Comparison of ENCODE assay signal across 22 mouse cellular contexts in genomic region chrX:61154246-61154645, GRCm38 (mm10). TPM values are rescaled to one million over a fixed set of nuclear protein-coding genes. Genes with fewer than 3 reads are reported as not detected.
DNase-seq lines count a peak whose midpoint lies in the region; ATAC-seq lines count a peak whose summit lies in the region.
"Had no signal": no experiment of that assay in that cellular context is flagged by ENCODE, and none has a peak within 500 bp of the region (broad histone marks: within the 10 kb centered on the region; RNA-seq: fewer than 3 reads in every experiment).

No protein-coding gene starts in this region.

- no peaks in the 10 kb centered on the region for H3K4me1 ChIP-seq in forebrain, embryonic 11.5 days (replicated peaks; ENCODE audit: control insufficient read depth, insufficient read depth, low read length)
- no peaks in the 10 kb centered on the region for H3K4me1 ChIP-seq in forebrain, embryonic 15.5 days
- no peaks in the 10 kb centered on the region for H3K4me1 ChIP-seq in midbrain, embryonic 12.5 days
- no peaks in the 10 kb centered on the region for H3K4me1 ChIP-seq in midbrain, embryonic 11.5 days (ENCODE audit: control insufficient read depth, insufficient read depth, low read length)
- H3K4me1 ChIP-seq: heart, embryonic 12.5 days; heart, embryonic 15.5 days; hindbrain, embryonic 12.5 days; hindbrain, embryonic 15.5 days had no signal

- H3K27ac ChIP-seq in forebrain, embryonic 11.5 days (ENCODE audit: low read depth, low read length) = no peak overlapping the region
- no peak overlapping the region for H3K27ac ChIP-seq in forebrain, embryonic 15.5 days (replicated peaks)
- no peak overlapping the region for H3K27ac ChIP-seq in midbrain, embryonic 12.5 days (replicated peaks)
- no peak overlapping the region for H3K27ac ChIP-seq in midbrain, embryonic 11.5 days (ENCODE audit: low read depth, low read length)
- H3K27ac ChIP-seq: heart, embryonic 15.5 days; hindbrain, embryonic 12.5 days; hindbrain, embryonic 15.5 days had no signal

- WGBS in forebrain, embryonic 11.5 days = 41% methylated on average over 3 of the region's 3 CpGs
- 27% methylated on average over 3 of the region's 3 CpGs for WGBS in forebrain, embryonic 15.5 days
- WGBS in midbrain, embryonic 12.5 days = 41% methylated on average over 3 of the region's 3 CpGs
- WGBS in midbrain, embryonic 11.5 days = 43% methylated on average over 3 of the region's 3 CpGs

- no peak overlapping the region for H3K4me2 ChIP-seq in forebrain, embryonic 11.5 days (ENCODE audit: low read depth, low read length, severe bottlenecking)
- H3K4me2 ChIP-seq in forebrain, embryonic 15.5 days (replicated peaks) = no peak overlapping the region
- H3K4me2 ChIP-seq in midbrain, embryonic 12.5 days (replicated peaks) = no peak overlapping the region
- H3K4me2 ChIP-seq in midbrain, embryonic 11.5 days = no peak overlapping the region
- H3K4me2 ChIP-seq: heart, embryonic 12.5 days; heart, embryonic 15.5 days; hindbrain, embryonic 12.5 days; hindbrain, embryonic 15.5 days had no signal

- ATAC-seq in forebrain, embryonic 11.5 days (replicated peaks; ENCODE audit: low FRiP score) = peak; percentile 80
- no peak; the same call in 1 of the 2 replicates for ATAC-seq in forebrain, embryonic 15.5 days (replicated peaks)
- ATAC-seq in midbrain, embryonic 12.5 days (ENCODE audit: low FRiP score, low read depth) = 0 out of 2 replicates have a peak, but pooled peaks have one; percentile 30
- ATAC-seq in midbrain, embryonic 11.5 days (ENCODE audit: low FRiP score) = no peak
- ATAC-seq: activated CD4-positive, CD25-positive, alpha-beta regulatory T cell, adult 4 months; intestine, postnatal 0 days had no signal

- H3K9me3 ChIP-seq in forebrain, embryonic 11.5 days (ENCODE audit: control insufficient read depth, low read length) = no peaks in the 10 kb centered on the region
- no peaks in the 10 kb centered on the region for H3K9me3 ChIP-seq in forebrain, embryonic 15.5 days
- H3K9me3 ChIP-seq in midbrain, embryonic 12.5 days = no peaks in the 10 kb centered on the region
- no peaks in the 10 kb centered on the region for H3K9me3 ChIP-seq in midbrain, embryonic 11.5 days (ENCODE audit: control insufficient read depth, low read length)
- H3K9me3 ChIP-seq: heart, embryonic 12.5 days; heart, embryonic 15.5 days; hindbrain, embryonic 12.5 days; hindbrain, embryonic 15.5 days had no signal

- no peak overlapping the region for H3K9ac ChIP-seq in forebrain, embryonic 11.5 days (ENCODE audit: low read length)
- H3K9ac ChIP-seq in forebrain, embryonic 15.5 days (replicated peaks) = no peak overlapping the region
- no peak overlapping the region for H3K9ac ChIP-seq in midbrain, embryonic 12.5 days (replicated peaks)
- H3K9ac ChIP-seq in midbrain, embryonic 11.5 days (ENCODE audit: low read length) = no peak overlapping the region
- H3K9ac ChIP-seq: heart, embryonic 12.5 days; heart, embryonic 15.5 days; hindbrain, embryonic 12.5 days; hindbrain, embryonic 15.5 days had no signal

- H3K36me3 ChIP-seq in forebrain, embryonic 11.5 days (ENCODE audit: control insufficient read depth, insufficient read depth, low read length) = no peaks in the 10 kb centered on the region
- H3K36me3 ChIP-seq in forebrain, embryonic 15.5 days = no peaks in the 10 kb centered on the region
- H3K36me3 ChIP-seq in midbrain, embryonic 12.5 days = no peaks in the 10 kb centered on the region
- H3K36me3 ChIP-seq in midbrain, embryonic 11.5 days (ENCODE audit: control insufficient read depth, insufficient read depth, low read length) = no peaks in the 10 kb centered on the region
- H3K36me3 ChIP-seq: heart, embryonic 12.5 days; heart, embryonic 15.5 days; hindbrain, embryonic 12.5 days; hindbrain, embryonic 15.5 days had no signal

- H3K27me3 ChIP-seq in forebrain, embryonic 11.5 days (ENCODE audit: control insufficient read depth, insufficient read depth, low read length) = no peaks in the 10 kb centered on the region
- H3K27me3 ChIP-seq in forebrain, embryonic 15.5 days = no peaks in the 10 kb centered on the region
- no peaks in the 10 kb centered on the region for H3K27me3 ChIP-seq in midbrain, embryonic 12.5 days
- no peaks in the 10 kb centered on the region for H3K27me3 ChIP-seq in midbrain, embryonic 11.5 days (ENCODE audit: control insufficient read depth, insufficient read depth, low read length)
- H3K27me3 ChIP-seq: heart, embryonic 12.5 days; heart, embryonic 15.5 days; hindbrain, embryonic 12.5 days; hindbrain, embryonic 15.5 days had no signal

- no peak for DNase-seq in forebrain, embryonic 11.5 days (ENCODE audit: low spot score)
- DNase-seq in midbrain, embryonic 11.5 days (ENCODE audit: low spot score, missing footprints) = no peak
- DNase-seq in retina, postnatal 1 day = peak; percentile 4
- no peak for DNase-seq in urinary bladder, postnatal 10 days (ENCODE audit: low spot score)
- DNase-seq: adrenal gland, adult 8-10 months; adrenal gland, postnatal 25 days; cerebellum, adult 18-20 months; cerebellum, adult 9-10 months; cerebellum, postnatal 14 days; gastrocnemius, postnatal 25 days; heart, adult 18-20 months; heart, postnatal 10 days; heart, postnatal 4 days had no signal

- no peak overlapping the region for H3K4me3 ChIP-seq in forebrain, embryonic 11.5 days (ENCODE audit: low read depth, low read length)
- no peak overlapping the region for H3K4me3 ChIP-seq in forebrain, embryonic 15.5 days
- H3K4me3 ChIP-seq in midbrain, embryonic 12.5 days = no peak overlapping the region
- H3K4me3 ChIP-seq in midbrain, embryonic 11.5 days (ENCODE audit: low read depth, low read length) = no peak overlapping the region
- H3K4me3 ChIP-seq: heart, embryonic 12.5 days; heart, embryonic 15.5 days; hindbrain, embryonic 12.5 days; hindbrain, embryonic 15.5 days had no signal

RNA-seq across cellular contexts. Expression of gene Cdr1, which starts 31.1 kb away (rescaled TPM):
- polyA plus RNA-seq in forebrain, embryonic 11.5 days (2014; fragmentation: Nextera tagmentation; extraction: Ambion mirVana) = 0.41 TPM in 1 of 2 replicates, not detected in the other
- not detected in 2 replicates for polyA plus RNA-seq in forebrain, embryonic 15.5 days (2015; fragmentation: Nextera tagmentation; extraction: Ambion mirVana)
- 0.13 and 1.7 TPM in 2 replicates for polyA plus RNA-seq in midbrain, embryonic 12.5 days (2016; fragmentation: Nextera tagmentation; extraction: Ambion mirVana)
- 1.4 TPM in 1 of 2 replicates, not detected in the other for polyA plus RNA-seq in midbrain, embryonic 11.5 days (2014; fragmentation: Nextera tagmentation; extraction: Ambion mirVana)
- polyA plus RNA-seq: activated CD4-positive, CD25-positive, alpha-beta regulatory T cell, adult 4 months; gonadal fat pad, adult 2 months; heart, embryonic 12.5 days; heart, embryonic 15.5 days; hindbrain, embryonic 15.5 days had no signal

Comparison
In these comparisons a context has a peak if more than half of its experiments do, and no peak if none do; other contexts are left out.
1. ATAC-seq: peak in forebrain, embryonic 11.5 days (single experiment) and midbrain, embryonic 12.5 days (single experiment); none in forebrain, embryonic 15.5 days (single experiment) and midbrain, embryonic 11.5 days (single experiment).